Mouse (Mus musculus) E14TG2a.4 (cell line): ENCODE results near the gene Ovgp1.

Source experiments
- CTCF ChIP-seq: conservative IDR thresholded peaks from 2 replicates; pipeline ENCODE4 v1.5.1; 2014; ENCODE audit warnings: low read length
- NANOG ChIP-seq: IDR thresholded peaks from 2 replicates; pipeline ENCODE4 v1.6.1; 2014; ENCODE audit warnings: borderline replicate concordance, low read length, mixed read lengths

- TF ChIP-seq CTCF (no peak), NANOG (no peak)
These were observed 48.3 kb downstream of the Ovgp1 start for GRCm38 (mm10) chr3:106021840-106022239.
